Mouse (Mus musculus) liver, embryonic 14.5 days (tissue): Measurements from ENCODE around the gene Tacc2.

Experiments used
- CTCF ChIP-seq: IDR thresholded peaks from 2 replicates; pipeline ENCODE4 v1.5.1; 2016; ENCODE audit warnings: antibody characterized with exemption, low read depth, control low read depth
- EP300 ChIP-seq: IDR thresholded peaks from 2 replicates; pipeline ENCODE4 v1.6.1; 2016; ENCODE audit warnings: antibody characterized with exemption, low read depth

DNA sequence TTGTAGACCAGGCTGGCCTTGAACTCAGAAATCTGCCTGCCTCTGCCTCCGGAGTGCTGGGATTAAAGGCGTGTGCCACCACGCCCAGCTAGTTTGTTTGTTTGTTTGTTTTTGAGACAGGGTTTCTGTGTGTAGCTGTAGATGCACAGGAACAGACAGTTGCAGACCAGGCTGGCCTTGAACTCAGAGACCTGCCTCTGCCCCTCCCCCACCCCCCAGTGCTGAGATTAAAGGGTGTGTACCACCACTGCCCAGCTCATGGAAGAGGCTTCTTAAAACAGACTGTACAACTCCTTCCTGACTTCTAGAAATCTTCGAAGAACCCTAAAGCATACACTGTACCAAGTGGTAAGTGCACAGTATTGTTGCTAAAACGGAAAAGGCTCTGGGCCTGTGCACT lies 31.8 kb upstream of the Tacc2 start:
- TF ChIP-seq CTCF (no peak), EP300 (no peak)
